Mouse (Mus musculus) thymus, adult 2 months (tissue): ENCODE data around the gene Add1. TPM values are rescaled to one million over a fixed set of nuclear protein-coding genes. Genes with fewer than 3 reads are reported as not detected.

Experiments
- DNase-seq: peaks from one replicate; pipeline ENCODE4 v3.0.0; 2021
- H3K27ac ChIP-seq: fragments of 200-500 bp; 2 replicates; pipeline ENCODE4 v1.5.1; 2012; ENCODE audit warnings: low read length, control low read depth; ENCODE audit not compliant: control insufficient read depth, insufficient read depth
- H3K27me3 ChIP-seq: fragments of 200-500 bp; 2 replicates; pipeline ENCODE4 v1.6.1; 2012; ENCODE audit warnings: mild to moderate bottlenecking, low read length, moderate library complexity, mixed read lengths; ENCODE audit not compliant: control insufficient read depth, insufficient read depth
- H3K36me3 ChIP-seq: fragments of 200-500 bp; 2 replicates; pipeline ENCODE4 v1.6.1; 2012; ENCODE audit warnings: mild to moderate bottlenecking, low read length, moderate library complexity; ENCODE audit not compliant: control insufficient read depth, insufficient read depth
- H3K4me1 ChIP-seq: fragments of 200-500 bp; replicated peaks from 2 replicates; pipeline ENCODE4 v1.6.1; 2012; ENCODE audit warnings: low read length; ENCODE audit not compliant: control insufficient read depth, insufficient read depth
- H3K4me3 ChIP-seq: fragments of 200-500 bp; 2 replicates; pipeline ENCODE4 v1.5.1; 2012; ENCODE audit warnings: mild to moderate bottlenecking, low read length, control low read depth, moderate library complexity; ENCODE audit not compliant: control insufficient read depth, insufficient read depth
- CTCF ChIP-seq: fragments of 200-500 bp; IDR thresholded peaks from 2 replicates; pipeline ENCODE4 v1.5.1; 2012; ENCODE audit warnings: mild to moderate bottlenecking, control low read depth, low read length, moderate library complexity, borderline replicate concordance; ENCODE audit not compliant: control insufficient read depth, poor library complexity, insufficient read depth; ENCODE audit errors: extremely low read depth
- POLR2A ChIP-seq: fragments of 200-500 bp; IDR thresholded peaks from 2 replicates; pipeline ENCODE4 v1.6.1; 2012; ENCODE audit warnings: mild to moderate bottlenecking, low read length, control low read depth, moderate library complexity; ENCODE audit not compliant: control insufficient read depth, poor library complexity, insufficient read depth; ENCODE audit errors: extremely low read depth
- WGBS: fragments of 180-500 bp; shearing (Covaris S2); methylation state at CpG from one replicate; pipeline ENCODE4 v1.1.7; 2018; 5-methylcytosine and 5-hydroxymethylcytosine counted together
- polyA plus RNA-seq: library from polyadenylated mRNA; depleted of rRNA; stranded (reverse); fragments of >200 nt; gene quantifications from 2 replicates; pipeline ENCODE4 v1.2.3, GENCODE M21; 2012

Add1 gene
- polyA plus RNA-seq, 1 experiment = 224 TPM

GRCm38 (mm10) chr5:34535831-34536230 is 37.6 kb upstream of the Add1 start:
- Histone ChIP-seq H3K27me3 (no peaks in the 10 kb centered on the region), H3K4me3 (no peak overlapping the region), H3K36me3 (no peaks in the 10 kb centered on the region), H3K27ac (no peak overlapping the region), H3K4me1 (peaks cover 36% of the 10 kb centered on the region)
- 95% methylated on average over 7 of the region's 7 CpGs for whole genome bisulfite sequencing
- TF ChIP-seq CTCF = no peak
- TF ChIP-seq POLR2A = no peak
- DNase-seq = no peak

- no peak overlapping the region for H3K4me3 ChIP-seq
- TF ChIP-seq CTCF (no peak), POLR2A (no peak)
- 56% methylated on average over 7 of the region's 7 CpGs for WGBS
- H3K4me1 ChIP-seq = peaks cover 30% of the 10 kb centered on the region
- H3K27me3 ChIP-seq = no peaks in the 10 kb centered on the region
- DNase-seq = no peak
- H3K27ac ChIP-seq = no peak overlapping the region
- H3K36me3 ChIP-seq = no peaks in the 10 kb centered on the region
These were observed 35.4 kb upstream of the Add1 start for GRCm38 (mm10) chr5:34538079-34538478.

- TF ChIP-seq CTCF (peak; percentile 71; the same call in 1 of the 2 replicates), POLR2A (no peak)
- no peak overlapping the region for H3K27ac ChIP-seq
These were observed 34.9 kb upstream of the Add1 start for GRCm38 (mm10) chr5:34538527-34538926.

GRCm38 (mm10) chr5:34539121-34539520 is 34.3 kb upstream of the Add1 start:
- no peaks in the 10 kb centered on the region for H3K27me3 ChIP-seq
- H3K36me3 ChIP-seq = no peaks in the 10 kb centered on the region
- H3K27ac ChIP-seq = no peak overlapping the region
- 15% methylated on average over 2 of the region's 2 CpGs for WGBS
- no peak overlapping the region for H3K4me3 ChIP-seq
- peaks cover 32% of the 10 kb centered on the region for H3K4me1 ChIP-seq
- no peak for DNase-seq
- TF ChIP-seq CTCF (no peak), POLR2A (no peak)

More at GRCm38 (mm10) chr5:34538527-34538926, 34.9 kb upstream of the Add1 start:
- Histone ChIP-seq H3K4me1 (peaks cover 33% of the 10 kb centered on the region), H3K27me3 (no peaks in the 10 kb centered on the region), H3K4me3 (no peak overlapping the region), H3K36me3 (no peaks in the 10 kb centered on the region)
- DNase-seq = peak; percentile 82
- 31% methylated on average over 5 of the region's 5 CpGs for WGBS

GRCm38 (mm10) chr5:34542166-34542565 is 31.3 kb upstream of the Add1 start:
- Histone ChIP-seq H3K4me3 (no peak overlapping the region), H3K27me3 (no peaks in the 10 kb centered on the region), H3K36me3 (no peaks in the 10 kb centered on the region), H3K4me1 (peaks cover 30% of the 10 kb centered on the region), H3K27ac (no peak overlapping the region)
- TF ChIP-seq POLR2A (no peak), CTCF (no peak)
- DNase-seq = no peak
- WGBS = 93% methylated on average over 1 of the region's 1 CpGs

DNA sequence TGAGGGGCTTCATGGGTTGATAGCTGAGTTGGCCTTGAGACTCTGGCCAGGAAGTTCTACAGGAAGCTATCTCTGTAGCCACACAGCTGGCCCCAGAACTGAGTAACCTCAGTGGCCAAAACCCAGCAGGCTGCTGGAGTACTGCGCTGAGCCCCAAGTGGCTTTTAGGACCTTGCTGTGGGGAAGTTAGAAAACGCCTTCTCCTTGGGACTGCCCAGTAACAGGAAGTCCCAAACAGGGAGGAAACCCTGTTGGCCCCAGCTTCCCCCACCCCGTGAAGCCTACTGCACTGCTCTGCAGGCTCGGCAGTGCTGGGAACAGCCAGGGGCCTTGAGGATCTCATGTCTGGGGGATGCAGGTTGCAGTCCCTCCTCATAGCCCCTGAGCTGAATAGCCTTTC is 30.4 kb upstream of the Add1 start:
- no peaks in the 10 kb centered on the region for H3K36me3 ChIP-seq
- no peak for DNase-seq
- no peak for TF ChIP-seq CTCF
- WGBS = 15% methylated on average over 4 of the region's 4 CpGs
- H3K27ac ChIP-seq = no peak overlapping the region
- no peaks in the 10 kb centered on the region for H3K27me3 ChIP-seq
- H3K4me3 ChIP-seq = peak overlapping the region; percentile 0; the same call in 1 of the 2 replicates
- peaks cover 28% of the 10 kb centered on the region for H3K4me1 ChIP-seq

GRCm38 (mm10) chr5:34547410-34547809 is 26.1 kb upstream of the Add1 start:
- H3K36me3 ChIP-seq = no peaks in the 10 kb centered on the region
- no peak overlapping the region for H3K4me3 ChIP-seq
- peaks cover 28% of the 10 kb centered on the region for H3K4me1 ChIP-seq
- TF ChIP-seq CTCF = no peak
- TF ChIP-seq POLR2A = no peak
- H3K27me3 ChIP-seq = no peaks in the 10 kb centered on the region
- no peak overlapping the region for H3K27ac ChIP-seq
- peak; percentile 58 for DNase-seq
